In genomic region chr12:88818622-88819334, GRCm38 (mm10) we compare ENCODE assay signal across 9 mouse cellular contexts.
DNase-seq lines count a peak whose midpoint lies in the region; ATAC-seq lines count a peak whose summit lies in the region.
"Had no signal": no experiment of that assay in that cellular context is flagged by ENCODE, and none has a peak within 500 bp of the region (broad histone marks: within the 10 kb centered on the region; RNA-seq: fewer than 3 reads in every experiment).

No protein-coding gene starts in this region.

- WGBS in forebrain, embryonic 11.5 days, result 74% methylated on average over 4 of the region's 4 CpGs
- 77% methylated on average over 4 of the region's 4 CpGs for WGBS in forebrain, embryonic 15.5 days
- 47% methylated on average over 4 of the region's 4 CpGs for WGBS in limb, embryonic 15.5 days

- H3K27ac ChIP-seq in forebrain, embryonic 11.5 days (ENCODE audit: low read depth, low read length), result no peak overlapping the region
- H3K27ac ChIP-seq in forebrain, embryonic 15.5 days (replicated peaks), result no peak overlapping the region
- no peak overlapping the region for H3K27ac ChIP-seq in limb, embryonic 15.5 days

- no peak overlapping the region for H3K4me2 ChIP-seq in forebrain, embryonic 11.5 days (ENCODE audit: low read depth, low read length, severe bottlenecking)
- H3K4me2 ChIP-seq in forebrain, embryonic 15.5 days (replicated peaks), result no peak overlapping the region
- H3K4me2 ChIP-seq in limb, embryonic 15.5 days, result no peak overlapping the region

- ATAC-seq in forebrain, embryonic 11.5 days (replicated peaks; ENCODE audit: low FRiP score), result peak; percentile 28; the same call in 1 of the 2 replicates
- no peak for ATAC-seq in forebrain, embryonic 15.5 days (replicated peaks)
- ATAC-seq in limb, embryonic 15.5 days (ENCODE audit: insufficient number of reproducible peaks, low FRiP score, low TSS enrichment, low read depth), result 0 out of 2 replicates have a peak, but pooled peaks have one; percentile 48

- H3K4me1 ChIP-seq in forebrain, embryonic 11.5 days (replicated peaks; ENCODE audit: control insufficient read depth, insufficient read depth, low read length), result peaks cover 6% of the 10 kb centered on the region; the same call in 1 of the 2 replicates
- peaks cover 6% of the 10 kb centered on the region; the same call in 1 of the 2 replicates for H3K4me1 ChIP-seq in forebrain, embryonic 15.5 days
- H3K4me1 ChIP-seq in limb, embryonic 15.5 days, result no peaks in the 10 kb centered on the region

- no peak overlapping the region for H3K4me3 ChIP-seq in forebrain, embryonic 11.5 days (ENCODE audit: low read depth, low read length)
- H3K4me3 ChIP-seq in forebrain, embryonic 15.5 days, result no peak overlapping the region
- no peak overlapping the region for H3K4me3 ChIP-seq in limb, embryonic 15.5 days

- no peak overlapping the region for H3K9ac ChIP-seq in forebrain, embryonic 11.5 days (ENCODE audit: low read length)
- H3K9ac ChIP-seq in forebrain, embryonic 15.5 days (replicated peaks), result no peak overlapping the region
- no peak overlapping the region for H3K9ac ChIP-seq in limb, embryonic 15.5 days

- H3K36me3 ChIP-seq in forebrain, embryonic 11.5 days (ENCODE audit: control insufficient read depth, insufficient read depth, low read length), result no peaks in the 10 kb centered on the region
- no peaks in the 10 kb centered on the region for H3K36me3 ChIP-seq in forebrain, embryonic 15.5 days
- H3K36me3 ChIP-seq in limb, embryonic 15.5 days, result no peaks in the 10 kb centered on the region

- no peak for DNase-seq in forebrain, embryonic 11.5 days (ENCODE audit: low spot score)
- DNase-seq in cerebellum, adult 11 months, result peak; percentile 5
- DNase-seq in heart, adult 9 months (ENCODE audit: low spot score in 2 of 2), result peak; percentile 10 to 19
- DNase-seq in frontal cortex, postnatal 36 days (ENCODE audit: low spot score in 2 of 2), result no peak
- no peak for DNase-seq in left cerebral cortex, adult 8-10 months (ENCODE audit: low spot score in 2 of 2)
- no peak for DNase-seq in adrenal gland, adult 8-10 months
- DNase-seq: B cell, adult 2 months had no signal

- H3K27me3 ChIP-seq in forebrain, embryonic 11.5 days (ENCODE audit: control insufficient read depth, insufficient read depth, low read length), result no peaks in the 10 kb centered on the region
- H3K27me3 ChIP-seq in forebrain, embryonic 15.5 days, result no peaks in the 10 kb centered on the region
- no peaks in the 10 kb centered on the region for H3K27me3 ChIP-seq in limb, embryonic 15.5 days

- no peaks in the 10 kb centered on the region for H3K9me3 ChIP-seq in forebrain, embryonic 11.5 days (ENCODE audit: control insufficient read depth, low read length)
- H3K9me3 ChIP-seq in forebrain, embryonic 15.5 days, result no peaks in the 10 kb centered on the region
- H3K9me3 ChIP-seq in limb, embryonic 15.5 days, result no peaks in the 10 kb centered on the region

Comparison
In these comparisons a context has a peak if more than half of its experiments do, and no peak if none do; other contexts are left out.
1. DNase-seq: peak in cerebellum, adult 11 months (single experiment) and heart, adult 9 months (2 of 2); none in forebrain, embryonic 11.5 days (single experiment), frontal cortex, postnatal 36 days (0 of 2), left cerebral cortex, adult 8-10 months (0 of 2) and adrenal gland, adult 8-10 months (single experiment).